In the genomic region with DNA sequence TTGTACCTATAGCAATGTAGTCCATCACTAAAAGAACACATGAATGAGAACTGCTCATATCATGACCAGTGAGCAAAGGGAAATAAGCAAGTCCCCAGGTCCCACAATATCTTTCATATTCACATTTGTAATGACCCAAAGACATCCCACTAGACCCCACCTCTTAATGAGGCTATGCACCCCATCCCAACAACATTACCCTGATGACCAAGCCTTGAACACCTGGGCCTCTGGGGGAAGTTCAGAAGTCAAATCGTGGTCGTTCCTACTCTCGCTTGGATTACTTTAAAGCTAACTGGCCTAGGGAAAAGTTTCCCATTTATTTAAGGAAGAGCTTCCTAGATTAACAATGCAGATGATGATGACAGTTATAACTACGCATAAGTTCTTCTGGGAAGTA, we compare ENCODE assay signal across 14 mouse cellular contexts.
DNase-seq lines count a peak whose midpoint lies in the region; ATAC-seq lines count a peak whose summit lies in the region.
"Had no signal": no experiment of that assay in that cellular context is flagged by ENCODE, and none has a peak within 500 bp of the region (broad histone marks: within the 10 kb centered on the region; RNA-seq: fewer than 3 reads in every experiment).

No protein-coding gene starts in this region.

- H3K27ac ChIP-seq in midbrain, embryonic 11.5 days (ENCODE audit: low read depth, low read length) = no peak overlapping the region
- no peak overlapping the region for H3K27ac ChIP-seq in midbrain, embryonic 10.5 days (replicated peaks)
- H3K27ac ChIP-seq in hindbrain, embryonic 13.5 days = peak overlapping the region; percentile 78
- peak overlapping the region; percentile 57 for H3K27ac ChIP-seq in midbrain, embryonic 14.5 days (replicated peaks; ENCODE audit: low read depth, low read length)
- H3K27ac ChIP-seq in neural tube, embryonic 15.5 days (replicated peaks) = peak overlapping the region; percentile 77
- H3K27ac ChIP-seq: embryonic facial prominence, embryonic 10.5 days; heart, embryonic 13.5 days; limb, embryonic 15.5 days; liver, embryonic 15.5 days had no signal

- no peak overlapping the region for H3K4me3 ChIP-seq in midbrain, embryonic 11.5 days (ENCODE audit: low read depth, low read length)
- H3K4me3 ChIP-seq in midbrain, embryonic 10.5 days = no peak overlapping the region
- H3K4me3 ChIP-seq in hindbrain, embryonic 13.5 days = no peak overlapping the region
- no peak overlapping the region for H3K4me3 ChIP-seq in midbrain, embryonic 14.5 days (replicated peaks; ENCODE audit: low read depth, low read length)
- no peak overlapping the region for H3K4me3 ChIP-seq in neural tube, embryonic 15.5 days (replicated peaks)
- H3K4me3 ChIP-seq: embryonic facial prominence, embryonic 10.5 days; heart, embryonic 13.5 days; limb, embryonic 15.5 days; liver, embryonic 15.5 days had no signal

- no peak overlapping the region for H3K9ac ChIP-seq in midbrain, embryonic 11.5 days (ENCODE audit: low read length)
- H3K9ac ChIP-seq in hindbrain, embryonic 13.5 days = no peak overlapping the region
- H3K9ac ChIP-seq in midbrain, embryonic 14.5 days (replicated peaks; ENCODE audit: low read length) = no peak overlapping the region
- H3K9ac ChIP-seq in neural tube, embryonic 15.5 days (replicated peaks) = no peak overlapping the region
- H3K9ac ChIP-seq: heart, embryonic 13.5 days; limb, embryonic 15.5 days; liver, embryonic 15.5 days had no signal

- no peaks in the 10 kb centered on the region for H3K27me3 ChIP-seq in midbrain, embryonic 11.5 days (ENCODE audit: control insufficient read depth, insufficient read depth, low read length)
- no peaks in the 10 kb centered on the region for H3K27me3 ChIP-seq in midbrain, embryonic 10.5 days (ENCODE audit: low read depth, poor library complexity, severe bottlenecking)
- H3K27me3 ChIP-seq in hindbrain, embryonic 13.5 days = no peaks in the 10 kb centered on the region
- H3K27me3 ChIP-seq in midbrain, embryonic 14.5 days (ENCODE audit: control insufficient read depth, insufficient read depth, low read length) = no peaks in the 10 kb centered on the region
- H3K27me3 ChIP-seq in neural tube, embryonic 15.5 days (replicated peaks) = no peaks in the 10 kb centered on the region
- H3K27me3 ChIP-seq: heart, embryonic 13.5 days; limb, embryonic 15.5 days; liver, embryonic 15.5 days had no signal

- peak; percentile 36 for ATAC-seq in midbrain, embryonic 11.5 days (ENCODE audit: low FRiP score)
- peak; percentile 52; the same call in 1 of the 2 replicates for ATAC-seq in hindbrain, embryonic 13.5 days (ENCODE audit: low FRiP score)
- ATAC-seq in midbrain, embryonic 14.5 days (ENCODE audit: low FRiP score, low TSS enrichment) = no peak
- peak; percentile 36 for ATAC-seq in neural tube, embryonic 15.5 days (ENCODE audit: low FRiP score)

- no peaks in the 10 kb centered on the region for H3K36me3 ChIP-seq in midbrain, embryonic 11.5 days (ENCODE audit: control insufficient read depth, insufficient read depth, low read length)
- no peaks in the 10 kb centered on the region for H3K36me3 ChIP-seq in midbrain, embryonic 10.5 days
- no peaks in the 10 kb centered on the region for H3K36me3 ChIP-seq in hindbrain, embryonic 13.5 days
- no peaks in the 10 kb centered on the region for H3K36me3 ChIP-seq in midbrain, embryonic 14.5 days (ENCODE audit: control insufficient read depth, insufficient read depth, low read length)
- no peaks in the 10 kb centered on the region for H3K36me3 ChIP-seq in neural tube, embryonic 15.5 days
- H3K36me3 ChIP-seq: embryonic facial prominence, embryonic 10.5 days; heart, embryonic 13.5 days; limb, embryonic 15.5 days; liver, embryonic 15.5 days had no signal

- H3K4me1 ChIP-seq in midbrain, embryonic 11.5 days (ENCODE audit: control insufficient read depth, insufficient read depth, low read length) = no peaks in the 10 kb centered on the region
- H3K4me1 ChIP-seq in midbrain, embryonic 10.5 days = peaks cover 10% of the 10 kb centered on the region
- peaks cover 15% of the 10 kb centered on the region for H3K4me1 ChIP-seq in hindbrain, embryonic 13.5 days (replicated peaks)
- peaks cover 18% of the 10 kb centered on the region for H3K4me1 ChIP-seq in midbrain, embryonic 14.5 days (ENCODE audit: control insufficient read depth, insufficient read depth, low read length)
- peaks cover 10% of the 10 kb centered on the region for H3K4me1 ChIP-seq in neural tube, embryonic 15.5 days
- H3K4me1 ChIP-seq: embryonic facial prominence, embryonic 10.5 days; heart, embryonic 13.5 days; limb, embryonic 15.5 days; liver, embryonic 15.5 days had no signal

- no peak for DNase-seq in midbrain, embryonic 11.5 days (ENCODE audit: low spot score, missing footprints)
- no peak for DNase-seq in midbrain, embryonic 10.5 days (ENCODE audit: low spot score)
- no peak for DNase-seq in midbrain, embryonic 14.5 days
- no peak for DNase-seq in ovary, postnatal 14 days (ENCODE audit: low spot score)
- DNase-seq in frontal cortex, adult 2 months (ENCODE audit: extremely low spot score in 1 of 2, low spot score in 1 of 2) = no peak
- DNase-seq: adrenal gland, adult 2 months; heart, postnatal 4 days; kidney, adult 11 months had no signal

- H3K9me3 ChIP-seq in midbrain, embryonic 11.5 days (ENCODE audit: control insufficient read depth, low read length) = no peaks in the 10 kb centered on the region
- H3K9me3 ChIP-seq in midbrain, embryonic 10.5 days (replicated peaks) = no peaks in the 10 kb centered on the region
- H3K9me3 ChIP-seq in hindbrain, embryonic 13.5 days = no peaks in the 10 kb centered on the region
- H3K9me3 ChIP-seq in midbrain, embryonic 14.5 days (ENCODE audit: control insufficient read depth, low read length) = no peaks in the 10 kb centered on the region
- no peaks in the 10 kb centered on the region for H3K9me3 ChIP-seq in neural tube, embryonic 15.5 days (replicated peaks)
- H3K9me3 ChIP-seq: embryonic facial prominence, embryonic 10.5 days; heart, embryonic 13.5 days; limb, embryonic 15.5 days; liver, embryonic 15.5 days had no signal

- H3K4me2 ChIP-seq in midbrain, embryonic 11.5 days = no peak overlapping the region
- no peak overlapping the region for H3K4me2 ChIP-seq in hindbrain, embryonic 13.5 days
- no peak overlapping the region for H3K4me2 ChIP-seq in midbrain, embryonic 14.5 days (ENCODE audit: low read length)
- no peak overlapping the region for H3K4me2 ChIP-seq in neural tube, embryonic 15.5 days
- H3K4me2 ChIP-seq: heart, embryonic 13.5 days; limb, embryonic 15.5 days; liver, embryonic 15.5 days had no signal

- 77% methylated on average over 4 of the region's 4 CpGs for WGBS in midbrain, embryonic 11.5 days
- 86% methylated on average over 4 of the region's 4 CpGs for WGBS in midbrain, embryonic 10.5 days
- 46% methylated on average over 4 of the region's 4 CpGs for WGBS in hindbrain, embryonic 13.5 days
- 45% methylated on average over 4 of the region's 4 CpGs for WGBS in midbrain, embryonic 14.5 days
- WGBS in neural tube, embryonic 15.5 days = 54% methylated on average over 4 of the region's 4 CpGs

Comparison
In these comparisons a context has a peak if more than half of its experiments do, and no peak if none do; other contexts are left out.
1. H3K27ac ChIP-seq: peak in hindbrain, embryonic 13.5 days (single experiment), midbrain, embryonic 14.5 days (single experiment) and neural tube, embryonic 15.5 days (single experiment); none in midbrain, embryonic 11.5 days (single experiment) and midbrain, embryonic 10.5 days (single experiment).